Mouse (Mus musculus): ENCODE measurements around the gene Ppm1m.

Ppm1m gene

DNA sequence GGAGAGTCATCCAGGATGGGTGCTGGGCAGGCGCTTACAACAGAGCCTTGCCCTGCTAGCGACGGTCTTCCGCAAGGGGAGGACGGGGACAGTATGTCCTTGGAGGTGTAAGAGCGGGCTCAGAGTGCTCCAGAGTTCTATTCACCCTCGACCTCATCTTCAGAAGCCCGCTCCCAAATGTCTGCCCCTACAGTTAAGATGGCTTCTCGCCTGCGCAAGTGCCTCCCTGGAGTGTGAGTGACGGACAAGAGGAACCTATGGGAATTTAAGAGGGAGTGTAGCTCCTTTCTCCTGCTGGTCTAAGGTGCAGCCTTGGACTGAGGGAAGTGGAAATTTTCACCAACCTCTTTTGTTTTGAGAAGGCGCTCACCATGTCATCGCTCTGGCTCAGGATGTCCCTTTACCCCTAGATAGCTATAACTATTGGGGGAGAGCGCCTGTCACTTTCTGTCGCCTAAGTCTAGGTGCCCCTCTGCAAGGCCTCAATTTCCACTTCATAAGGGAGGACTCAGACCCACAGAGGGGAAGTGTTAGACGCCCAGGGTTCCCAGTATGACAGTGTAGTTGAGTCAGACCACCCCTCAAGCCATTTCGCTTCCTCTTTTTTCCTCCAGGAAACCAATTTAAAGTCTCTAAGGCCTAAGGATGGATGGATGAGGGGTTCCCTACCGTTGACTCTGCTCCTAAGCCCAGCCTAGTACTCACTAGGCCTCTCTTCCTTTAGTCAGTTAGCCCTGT lies at the start of gene Ppm1m:
TSS of gene Ppm1m (minus strand) at position 212 of the 738 bp plus-strand sequence.
- DNase-seq (ENCODE audit: low spot score), result no peak

DNA sequence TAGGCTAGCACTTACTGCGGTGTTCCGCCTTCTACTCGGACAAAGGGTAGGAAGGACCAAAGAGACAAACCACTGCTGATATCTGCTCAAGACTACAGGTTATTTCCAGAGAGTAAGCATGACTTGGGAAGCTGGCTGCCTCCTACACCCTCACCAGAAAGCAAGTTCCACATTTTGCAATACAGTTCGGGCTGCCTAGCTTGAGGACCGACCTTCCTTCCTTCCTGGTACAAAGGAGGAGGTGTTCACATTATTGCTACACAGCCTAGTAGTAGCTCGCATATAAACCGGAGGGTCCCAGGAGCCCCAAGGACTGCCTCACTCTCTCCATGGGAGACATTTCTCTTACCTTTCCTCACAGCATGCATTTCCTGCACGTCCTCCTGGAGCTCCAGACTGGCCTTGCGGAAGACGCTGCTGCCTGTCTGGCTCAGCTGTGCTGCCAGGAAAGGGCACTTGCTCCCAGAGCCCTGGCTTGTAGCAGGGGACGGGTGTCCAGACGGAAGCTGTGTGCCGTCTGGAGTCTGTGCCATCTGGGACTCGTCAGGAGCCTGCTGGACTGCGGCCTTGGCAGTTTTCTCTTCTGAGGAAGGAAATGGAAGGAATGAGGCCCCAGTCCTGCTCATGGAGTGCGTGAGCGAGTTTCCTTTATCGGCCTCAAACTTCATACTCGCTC lies 43.4 kb upstream of the Ppm1m start:
- DNase-seq (ENCODE audit: low spot score), result peak; percentile 69

GRCm38 (mm10) chr9:106241541-106242164 lies 42.1 kb upstream of the Ppm1m start:
- no peak for DNase-seq (ENCODE audit: low spot score)

DNA sequence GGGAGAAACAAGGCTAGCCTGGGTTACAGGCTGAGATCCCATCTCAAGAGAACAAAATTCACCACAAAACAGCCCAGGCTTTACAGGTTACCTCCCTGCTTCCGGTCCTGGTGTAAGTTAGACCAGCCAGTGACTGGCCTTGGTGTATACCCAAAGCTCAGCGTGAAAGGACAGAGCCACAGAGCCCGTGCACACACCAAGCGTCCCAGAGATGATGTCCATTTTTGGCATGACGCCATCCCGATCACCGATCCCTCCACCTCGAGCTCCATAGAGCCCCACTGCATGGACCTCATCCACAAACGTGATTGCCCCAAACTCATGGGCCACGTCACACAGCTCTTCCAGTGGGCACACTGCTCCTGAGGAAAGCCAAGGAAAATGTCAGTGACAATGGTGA lies 38.3 kb upstream of the Ppm1m start:
- DNase-seq (ENCODE audit: low spot score), result no peak

DNA sequence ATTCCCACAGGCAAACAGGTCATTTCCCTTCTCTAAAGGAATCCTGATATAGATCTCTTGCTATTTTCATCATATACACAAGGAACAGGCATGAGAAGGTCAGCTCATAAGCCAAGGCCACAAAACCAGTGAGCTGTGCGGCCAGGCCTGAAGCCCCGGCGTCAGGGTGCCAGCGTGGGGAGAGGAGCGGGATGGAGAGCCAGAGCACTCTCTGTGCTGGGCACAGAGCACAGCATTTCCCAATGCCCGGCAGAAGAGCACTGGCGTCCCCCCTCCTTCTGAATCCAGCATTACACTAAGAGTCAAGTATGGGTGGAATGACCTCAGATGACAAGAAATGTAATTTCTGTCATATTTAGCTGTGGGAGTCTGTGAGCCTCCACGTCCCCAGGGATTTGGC lies 37.9 kb upstream of the Ppm1m start:
- no peak for DNase-seq (ENCODE audit: low spot score)

DNA sequence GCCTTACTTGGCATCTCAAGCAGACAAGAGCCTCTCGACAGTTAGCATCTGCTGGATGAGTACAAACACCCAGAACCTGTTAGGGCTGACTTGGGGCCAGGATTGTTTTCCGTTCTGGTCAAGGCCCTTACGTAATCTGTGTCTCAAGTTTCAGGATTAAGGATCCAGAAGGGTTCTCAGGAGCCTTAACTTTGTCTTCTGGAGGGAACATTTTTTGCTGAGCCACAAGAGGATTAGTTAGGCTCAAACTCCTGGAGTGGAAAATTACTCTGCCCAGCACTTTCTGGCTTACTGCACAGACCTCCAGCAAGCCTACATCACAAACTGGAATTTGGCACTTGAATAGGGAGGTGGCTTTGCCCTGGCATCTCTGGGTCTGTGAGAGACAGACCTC lies 37.3 kb upstream of the Ppm1m start:
- DNase-seq (ENCODE audit: low spot score), result peak; percentile 87

GRCm38 (mm10) chr9:106236156-106236817 lies 36.7 kb upstream of the Ppm1m start:
- no peak for DNase-seq (ENCODE audit: low spot score)

GRCm38 (mm10) chr9:106235194-106235830 lies 35.8 kb upstream of the Ppm1m start:
- no peak for DNase-seq (ENCODE audit: low spot score)

DNA sequence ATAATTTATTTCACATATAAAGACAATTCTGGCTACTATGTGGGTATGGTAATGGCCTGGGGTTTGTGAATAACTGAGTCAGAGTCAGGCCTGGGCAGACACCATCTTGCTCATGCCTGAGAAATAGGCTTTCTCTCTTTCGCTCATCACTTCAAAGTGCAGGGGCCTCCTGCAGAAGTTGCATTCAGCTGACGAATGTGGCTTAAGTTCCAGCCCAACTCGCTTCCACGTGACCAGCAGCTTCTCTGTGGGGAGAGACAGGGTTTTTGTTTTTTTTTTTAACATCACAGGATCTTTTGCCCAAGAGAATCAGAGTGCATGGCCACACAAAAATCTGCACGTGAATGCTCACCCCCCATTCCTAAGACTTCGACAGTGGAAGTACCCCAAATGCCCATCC lies 34.4 kb upstream of the Ppm1m start:
- DNase-seq (ENCODE audit: low spot score), result no peak

DNA sequence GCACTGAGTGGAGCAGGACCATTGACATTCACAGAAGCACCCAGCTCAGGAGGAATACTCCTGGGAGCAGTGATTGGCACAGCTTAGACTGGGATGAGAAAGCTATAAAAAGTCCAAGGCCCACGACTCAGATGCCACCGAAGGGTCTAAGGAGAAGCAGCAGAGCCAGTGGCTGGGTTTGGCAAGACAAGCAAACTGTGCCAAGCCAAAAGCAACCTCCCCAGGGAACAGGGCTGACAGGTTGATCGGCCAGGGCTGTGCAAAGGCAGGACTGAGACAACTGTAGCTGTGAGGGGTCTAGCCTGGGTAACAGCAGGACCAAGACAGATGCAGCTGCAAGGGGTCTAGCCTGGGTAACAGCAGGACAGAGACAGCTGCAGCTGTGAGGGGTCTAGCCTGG lies 33.4 kb upstream of the Ppm1m start:
- DNase-seq (ENCODE audit: low spot score), result no peak

DNA sequence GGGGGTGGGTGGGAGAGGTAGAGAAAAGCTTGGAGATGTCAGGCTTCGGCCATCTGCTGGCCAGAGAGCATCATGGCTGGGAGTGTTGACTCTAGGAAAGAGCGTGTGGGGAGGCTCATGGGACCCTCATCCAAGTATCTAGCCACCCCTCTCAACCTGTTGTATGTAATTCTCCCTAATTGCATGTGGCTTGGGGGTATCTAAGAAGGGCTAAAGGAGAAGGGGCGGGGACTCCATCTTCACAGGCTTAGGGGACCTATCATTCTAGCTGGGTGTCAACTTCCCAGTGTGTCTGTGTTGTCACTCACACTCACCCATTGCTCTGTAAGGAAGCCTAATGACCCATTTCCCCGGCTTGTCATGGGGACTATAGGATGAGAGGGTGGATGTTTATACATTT lies 32.3 kb upstream of the Ppm1m start:
- DNase-seq (ENCODE audit: low spot score), result no peak

- DNase-seq (ENCODE audit: low spot score), result peak; percentile 64
Measured at GRCm38 (mm10) chr9:106231220-106231619, 31.7 kb upstream of the Ppm1m start.

DNA sequence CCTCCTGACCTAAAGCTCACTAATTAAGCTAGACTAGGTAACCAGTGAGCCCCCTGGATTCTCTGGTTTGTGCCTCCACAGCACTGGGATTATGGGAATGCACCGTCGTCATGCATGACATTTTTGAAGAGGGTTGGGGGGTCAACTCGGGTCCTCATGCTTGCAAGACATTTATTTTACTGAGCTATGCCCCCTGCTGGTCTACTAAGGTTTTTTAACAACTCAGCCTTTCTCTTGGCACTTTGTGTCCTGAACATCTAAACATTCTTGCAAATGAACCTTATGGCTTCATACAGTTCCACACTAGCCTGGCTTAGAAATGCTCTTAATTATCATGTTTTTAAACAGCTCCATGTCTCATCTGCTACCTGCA lies 31.2 kb upstream of the Ppm1m start:
- DNase-seq (ENCODE audit: low spot score), result no peak

DNA sequence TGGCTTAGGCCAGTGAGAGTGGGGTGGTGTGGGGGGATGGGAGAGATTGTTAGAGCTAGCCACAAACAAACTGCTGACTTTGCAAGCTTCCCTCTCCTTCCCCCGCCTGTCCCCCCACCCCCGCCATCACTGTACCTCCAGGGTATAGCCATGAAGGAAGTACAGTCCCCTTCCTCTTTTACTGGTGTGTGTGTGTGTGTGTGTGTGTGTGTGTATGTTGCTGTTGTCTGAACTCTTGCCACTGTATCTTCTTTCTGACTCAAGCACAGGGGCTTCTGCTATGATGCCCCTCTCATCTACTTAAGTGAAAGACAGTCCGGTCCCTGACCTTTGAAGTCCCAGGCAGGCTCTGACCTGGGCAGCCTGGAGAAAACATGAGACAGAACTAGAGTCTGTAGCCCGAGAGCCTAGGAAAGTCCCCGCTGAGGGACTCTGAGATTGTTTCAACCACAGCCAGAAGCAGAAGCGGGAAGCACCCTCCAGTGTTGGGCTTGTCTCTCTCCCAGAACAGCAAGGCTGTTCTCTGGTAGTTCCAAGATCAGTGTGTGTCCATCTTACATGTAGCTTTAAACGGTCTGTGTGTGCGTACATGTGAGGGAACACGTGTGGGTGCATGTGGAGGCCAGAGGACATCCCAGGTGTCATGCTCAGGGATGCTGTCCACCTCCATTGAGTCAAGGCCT lies 30.6 kb upstream of the Ppm1m start:
- DNase-seq (ENCODE audit: low spot score), result no peak

- DNase-seq (ENCODE audit: low spot score), result no peak
Measured at GRCm38 (mm10) chr9:106227790-106228429, 28.4 kb upstream of the Ppm1m start.

GRCm38 (mm10) chr9:106226151-106226682 lies 26.7 kb upstream of the Ppm1m start:
- DNase-seq (ENCODE audit: low spot score), result no peak

GRCm38 (mm10) chr9:106225469-106226150 lies 26.1 kb upstream of the Ppm1m start:
- DNase-seq (ENCODE audit: low spot score), result no peak

- no peak for DNase-seq (ENCODE audit: low spot score)
Measured at GRCm38 (mm10) chr9:106222994-106223393, 23.4 kb upstream of the Ppm1m start.

GRCm38 (mm10) chr9:106222261-106222851 lies 22.8 kb upstream of the Ppm1m start, which contains the start of gene Tlr9:
TSS of gene Tlr9 (plus strand) at chr9:106222598.
- no peak for DNase-seq (ENCODE audit: low spot score)

Measured in lung, postnatal 25 days (tissue).